Mouse (Mus musculus) heart, adult 8-10 months (tissue): Measurements from ENCODE around the gene Dlx3. TPM values are rescaled to one million over a fixed set of nuclear protein-coding genes. Genes with fewer than 3 reads are reported as not detected.

Experiments
- DNase-seq: peaks from one replicate; pipeline ENCODE4 v3.0.0; 2022; ENCODE audit warnings: low spot score
- total RNA-seq, 4 experiments: library from RNA; stranded (reverse); gene quantifications; 2 replicates each; pipeline ENCODE4 v1.2.4; 2022

Gene Dlx3
- total RNA-seq, 4 experiments from 2014 or later, result not detected

DNA sequence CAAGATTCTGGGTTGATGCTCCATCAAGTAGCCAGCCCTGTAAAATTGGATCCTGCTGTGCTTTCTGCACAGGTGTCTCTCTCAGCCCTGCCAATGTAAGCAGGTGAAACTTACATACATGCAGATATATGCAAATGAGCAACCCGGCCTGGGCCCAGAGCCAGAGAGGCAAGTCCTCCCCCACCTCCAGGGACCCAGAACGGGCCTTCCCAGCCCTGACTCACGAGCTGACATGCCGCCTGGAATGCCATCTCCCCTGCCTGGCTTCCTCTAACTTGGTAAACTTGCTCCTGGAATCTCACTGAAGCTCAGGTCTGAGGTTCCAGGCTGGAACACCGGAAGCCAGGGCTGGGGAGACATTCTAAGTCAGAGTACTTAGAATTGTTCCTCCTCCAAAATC is 33.2 kb downstream of the Dlx3 start:
- DNase-seq, result no peak

DNA sequence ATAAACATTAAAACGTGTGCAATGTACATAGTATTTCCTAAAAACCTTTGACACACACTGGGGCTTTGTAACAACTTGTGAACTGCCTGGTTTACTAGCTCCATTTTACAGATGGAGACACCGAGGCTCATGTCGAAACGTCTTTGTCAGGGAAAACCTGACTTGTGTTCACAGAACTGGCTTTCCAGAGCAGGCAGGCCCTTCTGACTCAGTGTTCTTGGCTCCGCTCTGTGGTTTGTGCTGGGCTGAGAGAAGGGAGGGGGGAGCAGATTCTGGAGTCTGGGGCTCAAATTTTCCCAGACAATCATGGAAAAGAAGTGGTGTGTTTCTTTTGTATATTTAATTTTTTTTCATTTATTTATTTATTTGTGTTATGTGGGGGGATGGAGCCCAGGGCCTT is 33.8 kb downstream of the Dlx3 start:
- no peak for DNase-seq

DNA sequence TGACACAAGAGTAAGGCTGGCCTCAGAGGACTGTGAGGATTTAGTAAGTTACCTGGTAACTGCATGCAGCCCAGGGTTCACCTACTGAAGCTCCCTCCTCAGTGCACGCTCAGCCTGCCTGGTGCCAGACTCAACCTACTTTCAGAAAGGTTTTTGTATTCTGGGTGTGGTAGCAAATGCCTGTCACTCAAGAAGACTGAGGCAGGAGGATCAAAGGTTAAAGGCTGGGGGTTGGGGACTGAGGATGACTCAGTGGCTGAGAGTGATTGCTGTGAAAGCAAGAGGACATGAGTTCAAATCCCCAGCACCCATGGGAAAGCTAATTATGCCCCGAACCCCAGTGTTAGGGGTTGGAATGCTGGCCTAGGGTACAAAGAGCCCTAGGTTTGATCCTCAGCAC is 35.6 kb downstream of the Dlx3 start:
- no peak for DNase-seq

DNA sequence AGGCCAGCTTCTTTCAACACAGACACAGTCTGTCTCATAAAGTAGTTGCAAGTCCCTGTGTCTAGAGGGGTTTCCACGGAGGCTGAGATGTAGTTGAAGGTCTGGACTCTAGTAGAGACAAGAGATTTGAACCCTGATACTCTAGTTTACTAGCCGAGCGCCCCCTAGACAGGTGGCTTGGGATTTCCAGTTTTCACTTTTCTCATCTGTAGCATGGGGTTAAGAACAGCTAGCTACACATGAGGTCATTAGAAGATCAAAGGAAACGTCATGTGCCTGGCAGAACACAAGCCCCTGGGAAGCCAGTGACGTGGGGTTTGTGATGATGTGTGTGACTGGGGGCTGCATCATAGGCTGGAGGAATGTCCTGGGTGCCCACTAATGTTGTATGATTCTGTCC is 37.4 kb downstream of the Dlx3 start:
- DNase-seq, result no peak

DNA sequence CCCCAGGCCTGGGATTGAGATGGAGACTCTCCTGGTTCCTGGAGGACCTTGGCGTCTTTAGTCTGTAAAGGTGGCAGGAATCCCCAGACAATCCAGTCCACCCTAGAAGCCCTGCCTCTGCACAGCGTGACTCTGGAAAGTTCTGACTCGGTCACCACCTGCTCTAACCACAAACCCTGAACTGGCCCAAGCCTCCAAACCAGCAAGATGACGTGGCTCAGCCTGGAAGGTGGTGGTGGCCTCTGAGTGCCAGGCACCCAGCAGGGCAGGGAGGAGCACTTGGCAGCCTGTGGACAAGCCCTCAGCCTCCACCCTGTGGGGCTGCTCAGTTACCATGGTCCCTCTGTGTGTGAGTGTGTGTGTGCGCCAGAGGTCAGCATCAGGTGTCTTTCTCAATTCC is 38.0 kb downstream of the Dlx3 start:
- DNase-seq, result no peak

DNA sequence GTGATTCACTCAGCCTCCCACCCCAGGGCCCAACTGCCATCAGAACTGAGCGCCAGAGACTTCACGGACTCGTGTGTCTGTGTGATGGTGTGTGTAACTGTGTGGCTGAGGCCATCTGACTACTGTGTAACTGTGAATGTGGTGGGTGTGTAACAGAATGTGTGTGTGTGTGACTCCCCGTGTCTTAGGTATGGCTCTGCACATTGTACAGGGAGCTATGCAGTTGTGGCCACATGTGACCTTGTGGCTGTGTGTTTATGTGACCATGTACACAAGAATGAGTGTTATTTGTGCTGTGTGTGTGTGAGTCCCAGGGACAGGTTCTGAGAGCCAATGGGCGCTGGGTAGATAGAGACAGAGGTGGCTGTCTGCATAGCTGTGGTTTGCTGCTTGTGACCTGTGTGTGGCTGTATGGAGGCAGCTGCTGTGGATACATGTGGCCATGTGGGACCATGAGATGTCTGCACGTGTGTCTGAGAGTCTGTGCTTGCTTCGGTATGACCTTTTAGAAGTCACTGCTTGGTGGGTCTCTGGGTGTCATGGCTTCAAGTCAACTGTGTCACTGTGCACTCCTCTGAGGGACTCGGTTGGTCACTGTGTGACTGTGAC is 39.9 kb downstream of the Dlx3 start:
- DNase-seq, result no peak

DNA sequence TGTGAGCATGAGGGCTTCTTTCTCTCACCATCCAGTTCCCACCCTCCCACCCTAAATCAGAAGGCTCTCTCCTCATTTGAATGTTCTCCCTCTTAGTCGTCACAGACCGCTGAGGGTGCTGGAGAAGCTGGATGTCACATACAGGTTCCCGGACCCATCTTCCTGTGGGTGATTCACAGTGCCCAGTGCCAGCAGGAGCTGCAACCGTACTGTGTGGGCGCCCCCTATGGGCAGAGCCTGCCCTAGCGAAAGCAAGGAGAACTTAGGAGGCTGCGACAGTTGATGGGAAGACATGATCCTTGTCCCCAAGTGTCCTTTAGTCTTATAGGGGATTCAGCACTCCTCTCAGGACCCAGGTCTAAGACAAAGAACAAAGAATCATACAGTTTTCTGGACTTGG is 40.8 kb downstream of the Dlx3 start:
- no peak for DNase-seq

DNA sequence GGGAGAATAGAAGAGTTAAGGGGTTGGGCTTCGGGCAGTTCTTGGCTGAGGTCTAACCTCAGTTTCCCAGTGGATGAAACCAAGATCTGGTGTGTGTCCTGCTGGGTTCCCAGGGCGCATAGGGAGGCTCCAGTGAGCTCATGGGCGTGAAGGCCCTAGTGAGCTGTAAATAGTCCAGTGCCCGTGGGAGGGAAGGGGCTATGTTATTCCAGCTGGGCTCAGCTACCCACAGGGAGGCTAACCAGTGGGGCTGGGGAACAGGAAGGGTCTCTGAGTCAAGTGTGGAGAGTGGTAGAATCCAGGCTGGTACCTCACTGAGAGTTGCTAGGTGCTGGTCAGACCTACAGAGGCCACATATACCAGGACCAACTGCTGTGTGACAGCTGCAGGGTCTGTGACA is 41.8 kb downstream of the Dlx3 start:
- no peak for DNase-seq

DNA sequence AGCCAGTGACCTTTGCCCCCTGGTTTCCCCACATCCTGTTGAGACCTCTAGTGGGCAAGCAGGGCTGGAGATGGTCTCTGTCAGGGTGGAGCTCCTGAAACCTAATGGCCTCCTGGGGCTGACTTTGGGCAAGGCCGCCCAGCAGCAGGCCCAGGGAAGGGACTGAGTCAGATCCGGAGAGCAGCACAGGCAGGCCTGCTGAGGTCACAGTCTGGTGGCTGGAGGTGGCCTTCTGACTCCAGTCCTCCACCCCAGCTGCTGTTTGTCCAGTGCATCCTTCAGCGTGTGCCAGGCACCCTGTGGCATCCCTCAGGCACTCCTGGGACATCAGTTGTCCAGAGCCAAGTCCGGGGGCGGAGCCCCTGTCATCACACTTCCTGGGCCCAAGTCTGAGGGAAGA is 45.9 kb downstream of the Dlx3 start:
- no peak for DNase-seq

Other genes starting within 250 kb of the Dlx3 start
- gene Col1a1, start 183.9 kb upstream of the Dlx3 start, total RNA-seq, result 10 to 100 TPM; 23.3 to 50.4 (median 39.8) TPM
- not detected for gene Hils1, start 152.5 kb upstream of the Dlx3 start, total RNA-seq
- gene Sgca, start 143.8 kb upstream of the Dlx3 start, total RNA-seq, result 100 to 1,000 TPM; 202 to 221 (median 208) TPM
- gene Ppp1r9b, start 129.1 kb upstream of the Dlx3 start, total RNA-seq, result 10 to 100 TPM; 43.9 to 47.4 (median 45.6) TPM
- 1 to 10 TPM in 2 of 4 experiments, under 1 TPM in 2; 0.72 to 1.1 (median 0.96) TPM for gene Samd14, start 110.2 kb upstream of the Dlx3 start, total RNA-seq
- gene Pdk2, start 78.8 kb upstream of the Dlx3 start, total RNA-seq, result 100 to 1,000 TPM; 469 to 545 (median 504) TPM
- 10 to 100 TPM in 1 of 4 experiments, 1 to 10 TPM in 3; 9.1 to 10.3 (median 9.8) TPM for gene Itga3, start 43.3 kb upstream of the Dlx3 start, total RNA-seq
- gene Dlx4, start 26.1 kb downstream of the Dlx3 start, total RNA-seq, result not detected
- not detected for gene Tac4, start 141.4 kb downstream of the Dlx3 start, total RNA-seq
- 10 to 100 TPM; 27.2 to 37.8 (median 32.3) TPM for gene Kat7, start 190.1 kb downstream of the Dlx3 start, total RNA-seq
- 1 to 10 TPM; 5.1 to 6.6 (median 6.0) TPM for gene Fam117a, start 216.9 kb downstream of the Dlx3 start, total RNA-seq